Mouse (Mus musculus) gastrocnemius, postnatal 36 days (tissue): ENCODE results near the gene Fos. TPM values are rescaled to one million over a fixed set of nuclear protein-coding genes. Genes with fewer than 3 reads are reported as not detected.

Source experiments
- DNase-seq, 2 experiments: peaks; one replicate each; pipeline ENCODE4 v3.0.0; 2022
- intact Hi-C: fragments of 180-260 bp; cut with DNase I; formaldehyde crosslinking; loops from one replicate; pipeline ENCODE4 v1.15.1; 2025
- total RNA-seq, 2 experiments: library from RNA; stranded (reverse); gene quantifications; 2 replicates each; pipeline ENCODE4 v1.2.3; 2021

Gene Fos
- total RNA-seq, 2 experiments from 2014 or later: 7.2 to 13.7 TPM

- intact Hi-C loops: no loop called here
Measured at GRCm38 (mm10) chr12:85483155-85483554, 9.5 kb downstream of the Fos start.

GRCm38 (mm10) chr12:85484655-85485054 lies 11.0 kb downstream of the Fos start:
- no peak for DNase-seq
- intact Hi-C loops: no loop called here

More at GRCm38 (mm10) chr12:85483155-85483554, 9.5 kb downstream of the Fos start:
- DNase-seq: no peak

- intact Hi-C loops: no loop called here
- peak; percentile 93 to 97 for DNase-seq
Measured at GRCm38 (mm10) chr12:85485890-85486765, 12.4 kb downstream of the Fos start.

- intact Hi-C loops: no loop called here
- no peak for DNase-seq
Measured at GRCm38 (mm10) chr12:85486766-85487069, 13.0 kb downstream of the Fos start.

- DNase-seq: peak; percentile 29 to 51
- intact Hi-C loops: loop anchor here (1.0 kb wide), 1 partner anchor 140 kb away; no protein-coding TSS in a partner anchor
Measured at GRCm38 (mm10) chr12:85487545-85488141, 14.0 kb downstream of the Fos start.

GRCm38 (mm10) chr12:85489232-85489886 lies 15.7 kb downstream of the Fos start:
- intact Hi-C loops: no loop called here
- DNase-seq: peak in 1 of 2 experiments; percentile 21

- intact Hi-C loops: no loop called here
Measured at GRCm38 (mm10) chr12:85490096-85490820, 16.6 kb downstream of the Fos start.

GRCm38 (mm10) chr12:85490991-85491390 lies 17.3 kb downstream of the Fos start:
- intact Hi-C loops: no loop called here
- DNase-seq: no peak

More at GRCm38 (mm10) chr12:85490096-85490820, 16.6 kb downstream of the Fos start:
- no peak for DNase-seq

GRCm38 (mm10) chr12:85492084-85492645 lies 18.5 kb downstream of the Fos start:
- DNase-seq: peak in 1 of 2 experiments; percentile 39
- intact Hi-C loops: loop anchor here (1.0 kb wide), 1 partner anchor 150 kb away; no protein-coding TSS in a partner anchor

GRCm38 (mm10) chr12:85496336-85496735 lies 22.6 kb downstream of the Fos start:
- DNase-seq: no peak
- intact Hi-C loops: loop anchor here (2.0 kb wide), 1 partner anchor 166 kb away; no protein-coding TSS in a partner anchor

- intact Hi-C loops: loop anchor here (2.0 kb wide), 1 partner anchor 166 kb away; no protein-coding TSS in a partner anchor
- DNase-seq: peak; percentile 51 to 52
Measured at GRCm38 (mm10) chr12:85496755-85497154, 23.1 kb downstream of the Fos start.

GRCm38 (mm10) chr12:85497310-85498135 lies 23.8 kb downstream of the Fos start:
- DNase-seq: peak; percentile 43
- intact Hi-C loops: loop anchor here (2.0 kb wide), 1 partner anchor 165 kb away; no protein-coding TSS in a partner anchor

- intact Hi-C loops: no loop called here
- no peak for DNase-seq
Measured at GRCm38 (mm10) chr12:85499001-85499400, 25.3 kb downstream of the Fos start.

GRCm38 (mm10) chr12:85502682-85503081 lies 29.0 kb downstream of the Fos start:
- DNase-seq: no peak
- intact Hi-C loops: loop anchor here (10.0 kb wide), 1 partner anchor 222 kb away; no protein-coding TSS in a partner anchor

- DNase-seq: peak in 1 of 2 experiments; percentile 30
- intact Hi-C loops: loop anchor here (1.0 to 10.0 kb wide), 3 partner anchors 139 to 217 kb away; no protein-coding TSS in a partner anchor
Measured at GRCm38 (mm10) chr12:85508235-85508634, 34.5 kb downstream of the Fos start.

- intact Hi-C loops: no loop called here
- no peak for DNase-seq
Measured at GRCm38 (mm10) chr12:85510013-85510412, 36.3 kb downstream of the Fos start.

- intact Hi-C loops: no loop called here
- DNase-seq: no peak
Measured at GRCm38 (mm10) chr12:85513789-85514447, 40.2 kb downstream of the Fos start.

- DNase-seq: no peak
- intact Hi-C loops: no loop called here
Measured at GRCm38 (mm10) chr12:85514958-85515357, 41.3 kb downstream of the Fos start.
